Mouse (Mus musculus) forebrain, embryonic 16.5 days (tissue): ENCODE data around the gene Igdcc3. TPM values are rescaled to one million over a fixed set of nuclear protein-coding genes. Genes with fewer than 3 reads are reported as not detected.
"Not testable (repeated sequence)": the region's sequence is repeated elsewhere in the genome, so short reads cannot be mapped to it uniquely, and the experiment has no call there.

Source experiments
- ATAC-seq: fragments of 200-750 bp; cut with Nextera tagmentation; 2 replicates; pipeline ENCODE4 v1.8.0; 2017; ENCODE audit warnings: mild to moderate bottlenecking, moderate library complexity
- H3K27ac ChIP-seq: fragments of 300-500 bp; sonication (generic); 2 replicates; pipeline ENCODE4 v1.5.1; 2014; ENCODE audit warnings: low read length, control low read depth
- H3K27me3 ChIP-seq: fragments of 300-500 bp; sonication (generic); replicated peaks from 2 replicates; pipeline ENCODE4 v1.6.1; 2014; ENCODE audit warnings: low read length; ENCODE audit not compliant: control insufficient read depth, insufficient read depth
- H3K36me3 ChIP-seq: fragments of 300-500 bp; sonication (generic); 2 replicates; pipeline ENCODE4 v1.6.1; 2014; ENCODE audit not compliant: control insufficient read depth, insufficient read depth
- H3K4me1 ChIP-seq: fragments of 300-500 bp; sonication (generic); replicated peaks from 2 replicates; pipeline ENCODE4 v1.6.1; 2014; ENCODE audit warnings: low read length; ENCODE audit not compliant: control insufficient read depth, insufficient read depth
- H3K4me2 ChIP-seq: fragments of 300-500 bp; sonication (generic); 2 replicates; pipeline ENCODE4 v1.6.1; 2014; ENCODE audit warnings: mild to moderate bottlenecking, low read length, control low read depth
- H3K4me3 ChIP-seq: fragments of 300-500 bp; sonication (generic); replicated peaks from 2 replicates; pipeline ENCODE4 v1.5.1; 2014; ENCODE audit warnings: mild to moderate bottlenecking, low read length, control low read depth
- H3K9ac ChIP-seq: fragments of 300-500 bp; sonication (generic); replicated peaks from 2 replicates; pipeline ENCODE4 v1.6.1; 2014; ENCODE audit warnings: low read depth, low read length, control low read depth
- H3K9me3 ChIP-seq: fragments of 300-500 bp; sonication (generic); 2 replicates; pipeline ENCODE4 v1.6.1; 2016; ENCODE audit warnings: low read length; ENCODE audit not compliant: control insufficient read depth
- WGBS: fragments of 180-500 bp; shearing (Covaris S2); extraction: QIAGEN DNeasy Blood & Tissue Kit; methylation state at CpG from one replicate; pipeline ENCODE4 v1.1.7; 2014; 5-methylcytosine and 5-hydroxymethylcytosine counted together
- polyA plus RNA-seq: library from polyadenylated mRNA; unstranded; fragments of >200 nt; fragmentation: Nextera tagmentation; extraction: Ambion mirVana; gene quantifications from 2 replicates; pipeline ENCODE4 v1.2.1, GENCODE M21; 2015

Gene Igdcc3
- polyA plus RNA-seq, 1 experiment from 2014 or later = 8.5 TPM

DNA sequence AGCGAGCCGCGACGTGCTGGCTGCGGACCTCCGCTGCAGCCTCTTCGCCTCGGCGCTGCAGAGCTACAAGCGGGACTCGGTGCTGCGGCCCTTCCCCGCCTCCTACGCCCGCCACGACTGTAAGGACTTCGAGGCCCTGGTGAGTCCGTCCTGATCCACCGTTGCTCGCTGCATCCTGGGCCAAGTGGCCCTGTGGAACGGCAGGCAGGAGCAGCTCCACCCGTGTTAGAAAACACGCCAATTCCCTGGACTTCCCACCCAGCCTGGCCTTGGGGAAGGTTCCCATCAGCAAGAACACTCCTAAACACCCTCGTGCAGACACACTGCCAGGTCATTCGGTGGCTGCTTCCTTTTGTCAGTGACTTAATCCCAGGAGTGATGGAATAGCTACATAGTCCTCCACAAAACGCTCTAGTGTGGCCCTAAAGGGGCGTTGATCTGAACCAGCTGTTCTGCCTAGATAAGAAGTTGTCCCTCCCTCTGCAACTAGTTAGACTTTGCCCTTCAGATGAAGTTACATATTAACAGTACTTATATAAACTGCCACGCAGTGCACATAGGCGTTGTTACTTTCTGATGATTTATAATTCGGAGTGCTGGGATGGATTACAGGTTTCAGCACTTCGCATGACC is 74.6 kb downstream of the Igdcc3 start:
- 11% methylated on average over 31 of the region's 31 CpGs for WGBS
- no peak for ATAC-seq
- H3K27me3 ChIP-seq = no peaks in the 10 kb centered on the region

DNA sequence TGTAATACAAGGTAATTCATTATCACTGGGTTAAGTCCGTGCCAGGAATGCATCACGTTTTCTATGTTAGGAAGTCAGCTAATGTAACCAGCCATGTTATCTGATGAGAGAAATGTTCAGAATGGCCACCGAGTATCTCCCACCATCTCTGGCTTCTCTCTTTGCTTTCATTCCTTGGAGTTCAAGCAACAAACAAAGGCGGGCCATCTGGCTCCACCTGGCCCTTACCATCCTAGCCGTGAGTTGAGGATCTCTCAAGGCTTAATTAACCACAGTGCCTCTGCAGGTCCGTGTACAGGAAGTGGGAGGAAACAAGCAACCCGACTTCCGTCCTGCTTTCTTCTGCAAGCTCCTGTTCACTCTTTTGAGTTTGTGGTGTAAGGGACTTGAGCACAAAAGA is 76.0 kb downstream of the Igdcc3 start:
- Histone ChIP-seq H3K4me1 (peaks cover 11% of the 10 kb centered on the region), H3K9ac (no peak overlapping the region), H3K36me3 (no peaks in the 10 kb centered on the region), H3K27ac (no peak overlapping the region), H3K9me3 (no peaks in the 10 kb centered on the region), H3K4me2 (no peak overlapping the region), H3K27me3 (no peaks in the 10 kb centered on the region), H3K4me3 (no peak overlapping the region)
- no peak for ATAC-seq
- 67% methylated on average over 8 of the region's 8 CpGs for WGBS

More for the DNA sequence above, 74.6 kb downstream of the Igdcc3 start:
- peak overlapping the region; percentile 64 for H3K4me2 ChIP-seq
- peak overlapping the region; percentile 49 for H3K27ac ChIP-seq
- H3K4me3 ChIP-seq = peak overlapping the region; percentile 71
- peak overlapping the region; percentile 80 for H3K9ac ChIP-seq
- no peaks in the 10 kb centered on the region for H3K36me3 ChIP-seq
- peaks cover 11% of the 10 kb centered on the region for H3K4me1 ChIP-seq
- H3K9me3 ChIP-seq = no peaks in the 10 kb centered on the region

DNA sequence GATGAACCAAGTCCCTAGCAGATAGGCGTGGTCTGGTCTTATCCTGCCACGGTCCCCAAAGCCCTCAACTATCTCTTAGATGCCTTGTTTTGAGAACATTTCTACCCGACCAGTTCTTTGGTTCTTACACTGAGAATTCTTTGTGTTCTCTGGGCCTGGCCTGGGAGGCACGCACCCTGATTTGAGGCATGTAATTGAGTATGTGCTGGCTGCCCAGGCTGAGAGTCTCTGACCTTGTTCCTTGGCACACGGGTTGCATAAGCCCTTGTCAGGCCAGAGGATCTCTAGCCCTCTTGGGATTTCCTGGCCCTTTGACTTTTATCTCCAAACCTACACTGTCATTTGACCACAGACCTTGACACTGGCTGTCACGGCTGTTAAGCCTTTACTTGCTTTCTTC is 76.7 kb downstream of the Igdcc3 start:
- H3K4me1 ChIP-seq = peaks cover 11% of the 10 kb centered on the region
- WGBS = 79% methylated on average over 6 of the region's 6 CpGs
- H3K9ac ChIP-seq = no peak overlapping the region
- no peaks in the 10 kb centered on the region for H3K36me3 ChIP-seq
- no peak overlapping the region for H3K4me2 ChIP-seq
- ATAC-seq = no peak
- H3K9me3 ChIP-seq = no peaks in the 10 kb centered on the region
- no peak overlapping the region for H3K4me3 ChIP-seq
- no peaks in the 10 kb centered on the region for H3K27me3 ChIP-seq
- no peak overlapping the region for H3K27ac ChIP-seq

- no peak overlapping the region for H3K9ac ChIP-seq
- no peaks in the 10 kb centered on the region for H3K36me3 ChIP-seq
- 43% methylated on average over 1 of the region's 1 CpGs for WGBS
- no peaks in the 10 kb centered on the region for H3K9me3 ChIP-seq
- no peak overlapping the region for H3K4me3 ChIP-seq
- no peaks in the 10 kb centered on the region for H3K27me3 ChIP-seq
- ATAC-seq = no peak
- peaks cover 11% of the 10 kb centered on the region for H3K4me1 ChIP-seq
- no peak overlapping the region for H3K4me2 ChIP-seq
- no peak overlapping the region for H3K27ac ChIP-seq
Observed at GRCm38 (mm10) chr9:65218916-65219315, 77.9 kb downstream of the Igdcc3 start.

- 39% methylated on average over 3 of the region's 3 CpGs for WGBS
- ATAC-seq, H3K9ac ChIP-seq, H3K27me3 ChIP-seq, H3K27ac ChIP-seq, H3K4me3 ChIP-seq, H3K4me1 ChIP-seq, H3K4me2 ChIP-seq, H3K36me3 ChIP-seq, H3K9me3 ChIP-seq: not testable (repeated sequence)
Observed at GRCm38 (mm10) chr9:65220398-65220797, 79.4 kb downstream of the Igdcc3 start.

DNA sequence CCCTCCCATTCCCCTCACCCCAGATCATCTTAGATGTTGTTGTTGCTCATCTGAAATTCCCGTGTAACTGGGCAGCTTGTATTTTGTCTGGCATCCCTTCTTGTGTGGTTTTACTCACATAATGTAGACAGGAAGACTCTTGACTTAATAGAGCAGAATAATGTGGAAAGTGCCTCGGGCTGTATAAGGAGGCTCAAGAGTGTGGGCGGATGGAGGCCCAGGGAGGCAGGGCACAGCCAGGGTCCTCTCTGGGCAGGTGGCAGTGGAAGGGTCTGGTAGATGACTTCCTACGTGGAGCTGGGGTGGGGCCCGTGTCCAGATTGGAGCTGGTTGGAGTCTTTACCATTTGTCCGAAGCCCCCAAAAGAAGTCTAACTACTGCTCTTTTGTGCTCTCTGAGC is 82.9 kb downstream of the Igdcc3 start:
- WGBS = 73% methylated on average over 6 of the region's 6 CpGs
- ATAC-seq = no peak
- no peaks in the 10 kb centered on the region for H3K4me1 ChIP-seq

DNA sequence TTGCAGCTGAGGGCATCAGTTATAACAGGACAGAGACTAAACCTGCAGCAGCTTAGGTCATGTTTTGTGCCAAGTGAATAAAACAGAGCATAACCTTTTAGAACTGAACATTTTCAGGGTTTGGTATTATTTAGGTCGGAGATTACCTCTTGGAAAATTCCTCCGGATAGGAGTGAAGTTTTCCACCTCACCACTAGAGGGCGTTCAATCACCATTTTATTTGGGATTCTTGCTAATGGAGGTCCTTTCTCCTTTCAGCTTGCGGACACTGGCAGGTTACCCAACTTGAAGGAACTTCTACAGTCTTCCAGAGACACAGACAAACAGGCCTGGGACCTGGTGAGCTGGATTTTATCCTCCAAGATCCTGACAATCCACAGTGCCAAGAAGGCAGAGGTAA is 84.8 kb downstream of the Igdcc3 start:
- H3K27ac ChIP-seq = no peak overlapping the region
- H3K36me3 ChIP-seq = no peaks in the 10 kb centered on the region
- WGBS = 26% methylated on average over 4 of the region's 4 CpGs

More for the DNA sequence above, 82.9 kb downstream of the Igdcc3 start:
- Histone ChIP-seq H3K27me3 (no peaks in the 10 kb centered on the region), H3K9ac (no peak overlapping the region), H3K4me3 (no peak overlapping the region), H3K4me2 (no peak overlapping the region), H3K27ac (no peak overlapping the region), H3K36me3 (no peaks in the 10 kb centered on the region), H3K9me3 (no peaks in the 10 kb centered on the region)

DNA sequence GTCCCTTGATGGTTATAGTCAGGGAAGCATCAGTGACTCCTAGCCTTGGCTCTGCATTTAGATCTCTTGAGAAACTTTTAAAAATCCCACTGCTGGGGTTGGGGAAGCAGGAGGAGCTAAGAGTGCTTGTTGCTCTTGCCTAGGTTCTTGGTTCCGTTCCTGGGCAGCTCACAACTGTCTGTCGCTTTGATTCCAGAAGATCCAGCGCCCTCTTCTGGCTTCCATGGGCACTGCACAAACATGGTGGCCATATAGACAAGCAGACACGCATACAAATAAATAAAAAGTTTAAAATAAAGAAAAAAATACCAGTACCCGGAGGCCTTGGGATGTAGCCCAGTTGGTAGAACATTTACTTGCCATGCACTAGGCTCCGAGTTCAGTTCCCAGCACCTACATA is 89.3 kb downstream of the Igdcc3 start:
- H3K4me2 ChIP-seq = no peak overlapping the region
- no peak for ATAC-seq
- H3K9ac ChIP-seq = no peak overlapping the region
- H3K4me1 ChIP-seq = no peaks in the 10 kb centered on the region
- H3K9me3 ChIP-seq = no peaks in the 10 kb centered on the region
- H3K27me3 ChIP-seq = no peaks in the 10 kb centered on the region
- WGBS = 74% methylated on average over 6 of the region's 6 CpGs
- H3K27ac ChIP-seq = no peak overlapping the region
- no peaks in the 10 kb centered on the region for H3K36me3 ChIP-seq
- no peak overlapping the region for H3K4me3 ChIP-seq

More for the DNA sequence above, 84.8 kb downstream of the Igdcc3 start:
- no peak for ATAC-seq
- Histone ChIP-seq H3K9me3 (no peaks in the 10 kb centered on the region), H3K27me3 (no peaks in the 10 kb centered on the region), H3K4me2 (no peak overlapping the region), H3K4me3 (no peak overlapping the region), H3K4me1 (no peaks in the 10 kb centered on the region), H3K9ac (no peak overlapping the region)

DNA sequence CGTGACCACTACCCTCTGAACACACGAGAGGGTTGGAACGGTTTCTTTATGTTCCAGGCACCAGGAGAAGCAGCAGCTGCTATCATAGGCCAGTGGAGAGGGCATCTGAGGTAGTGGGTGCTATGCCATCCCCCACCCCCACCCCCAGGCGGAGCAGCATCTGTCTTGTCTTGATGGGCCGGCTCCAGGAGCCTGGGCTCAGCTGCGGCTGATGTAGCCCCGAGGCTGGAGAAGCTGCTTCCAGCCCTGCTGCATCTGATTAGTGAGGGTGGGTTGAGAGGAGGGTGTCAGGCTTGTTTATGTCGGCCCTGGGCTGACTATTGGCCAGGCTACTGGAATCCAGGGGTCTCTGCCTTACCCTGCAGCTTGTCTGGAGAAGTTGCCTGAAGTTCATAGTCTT is 90.3 kb downstream of the Igdcc3 start:
- Histone ChIP-seq H3K27ac (no peak overlapping the region), H3K4me1 (no peaks in the 10 kb centered on the region), H3K36me3 (no peaks in the 10 kb centered on the region), H3K27me3 (no peaks in the 10 kb centered on the region), H3K9me3 (no peaks in the 10 kb centered on the region), H3K9ac (no peak overlapping the region), H3K4me2 (no peak overlapping the region), H3K4me3 (no peak overlapping the region)
- WGBS = 71% methylated on average over 8 of the region's 8 CpGs
- no peak for ATAC-seq
